Mouse (Mus musculus): ENCODE data around the gene Tmem127. TPM values are rescaled to one million over a fixed set of nuclear protein-coding genes. Genes with fewer than 3 reads are reported as not detected.
"Not testable (repeated sequence)": the region's sequence is repeated elsewhere in the genome, so short reads cannot be mapped to it uniquely, and the experiment has no call there.

Gene Tmem127
- total and polyA plus RNA-seq, 2 experiments = 16.6 to 45.8 TPM

DNA sequence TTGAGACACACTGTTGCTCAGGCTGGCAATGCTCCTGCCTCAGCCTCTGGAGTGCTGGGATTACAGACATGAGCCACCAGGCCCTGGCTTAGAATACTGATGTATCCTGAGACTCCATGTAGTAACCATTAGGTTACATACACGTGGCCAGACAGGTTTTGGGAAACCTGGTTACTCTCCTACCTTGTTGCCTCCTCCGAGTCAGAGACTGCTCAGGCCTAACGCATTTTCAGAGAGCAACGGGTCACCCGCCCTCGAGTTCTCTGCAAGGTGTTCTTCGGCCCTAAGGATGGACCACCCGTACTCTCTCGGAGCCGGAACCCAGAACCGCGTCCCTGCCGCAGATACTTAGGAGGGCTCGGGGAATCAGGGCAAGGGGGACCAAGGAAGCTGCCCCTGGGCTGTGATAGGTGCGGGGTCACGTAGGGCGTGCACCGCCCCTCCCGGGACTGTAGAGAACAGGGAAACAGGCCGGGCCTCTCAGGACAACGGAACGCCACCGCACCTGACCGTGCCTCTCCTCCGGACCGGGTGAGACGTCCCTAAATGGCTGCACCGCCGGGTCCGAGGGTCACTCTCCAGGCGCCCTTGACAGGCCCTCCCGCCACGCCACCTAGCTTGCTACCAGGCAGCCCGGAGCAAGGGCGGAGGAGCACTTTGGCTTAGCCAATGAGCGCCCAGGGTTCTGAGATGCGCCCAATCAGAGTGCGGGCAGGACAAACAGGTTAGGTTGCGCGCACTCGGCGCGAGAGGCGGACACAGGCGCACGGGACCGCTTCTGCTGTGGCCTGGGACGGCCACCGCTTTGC lies 22.0 kb downstream of the Tmem127 start, which contains the start of gene Stard7:
Gene Stard7, plus strand, starts transcription at position 728 of the 809 bp plus-strand sequence.
- H3K4me3 ChIP-seq (ENCODE audit: insufficient read depth, low read depth, low read length) = peak within 1 kb of the TSS; percentile 76
- peak within 1 kb of the TSS; percentile 97 for H3K27ac ChIP-seq (replicated peaks; ENCODE audit: insufficient read depth, low read depth, low read length)
- H3K4me1 ChIP-seq (ENCODE audit: control insufficient read depth, insufficient read depth, low read length) = peaks cover 10% of the 10 kb centered on the region; the same call in 1 of the 2 replicates
- under 1% methylated on average over 49 of the region's 49 CpGs for WGBS
- H3K36me3 ChIP-seq (ENCODE audit: control insufficient read depth, insufficient read depth, low read length) = no peaks in the 10 kb centered on the region; the same call in 1 of the 2 replicates
- no peaks in the 10 kb centered on the region for H3K27me3 ChIP-seq (ENCODE audit: control insufficient read depth, insufficient read depth, low read length)
- peak within 1 kb of the TSS; percentile 92 for H3K9ac ChIP-seq (ENCODE audit: low read depth, low read length)
- peak; percentile 96 for DNase-seq (ENCODE audit: extremely low read depth, low read depth, low spot score)
- peaks cover 10% of the 10 kb centered on the region; the same call in 1 of the 2 replicates for H3K79me2 ChIP-seq (ENCODE audit: control insufficient read depth, insufficient read depth, low read length)
- peak; percentile 39 for TF ChIP-seq POLR2A (IDR thresholded peaks at IDR 0.05; ENCODE audit: extremely low read depth, insufficient read depth, low read length)
- TF ChIP-seq CTCF (IDR thresholded peaks at IDR 0.05; ENCODE audit: low read depth, low read length) = no peak

DNA sequence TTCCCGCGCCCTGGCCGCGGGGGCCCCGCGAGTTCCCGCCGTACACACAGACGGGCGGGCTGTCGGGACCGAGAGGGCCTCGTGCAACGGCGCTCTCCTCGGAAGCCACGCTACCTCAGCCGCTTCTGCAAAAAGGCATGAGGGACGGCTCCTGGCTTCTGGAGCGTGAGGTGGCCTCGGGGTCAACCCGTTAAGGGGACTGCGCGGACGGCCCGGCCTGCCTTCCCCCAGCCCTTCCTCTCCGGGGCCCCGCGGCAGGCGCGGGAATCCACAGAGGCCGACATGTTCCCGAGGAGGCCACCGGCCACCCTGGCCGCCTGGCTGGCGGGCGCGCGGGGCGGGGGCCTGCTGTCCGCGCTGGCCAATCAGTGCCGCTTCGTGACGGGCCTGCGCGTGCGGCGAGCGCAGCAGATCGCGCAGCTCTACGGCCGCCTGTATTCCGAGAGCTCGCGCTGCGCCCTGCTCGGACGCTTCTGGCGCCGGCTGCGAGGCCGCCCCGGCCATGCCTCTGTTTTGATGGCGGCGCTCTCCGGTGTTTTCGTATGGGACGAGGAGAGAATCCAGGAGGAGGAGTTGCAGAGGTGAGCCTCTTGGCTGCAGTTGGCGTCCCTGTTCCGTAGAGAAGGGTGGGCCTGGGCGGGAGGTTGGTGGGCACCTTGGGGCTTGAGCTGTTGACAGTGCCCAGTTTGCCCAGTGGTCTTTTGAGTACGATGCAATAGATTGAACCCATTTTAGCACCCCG lies 22.8 kb downstream of the Tmem127 start:
- peak; percentile 72 for DNase-seq (ENCODE audit: extremely low read depth, low read depth, low spot score)
- whole genome bisulfite sequencing = under 1% methylated on average over 75 of the region's 75 CpGs
- peak; percentile 66; the same call in 1 of the 2 replicates for TF ChIP-seq POLR2A (IDR thresholded peaks at IDR 0.05; ENCODE audit: extremely low read depth, insufficient read depth, low read length)
- no peak for TF ChIP-seq CTCF (IDR thresholded peaks at IDR 0.05; ENCODE audit: low read depth, low read length)
- peaks cover 16% of the 10 kb centered on the region; the same call in 1 of the 2 replicates for H3K79me2 ChIP-seq (ENCODE audit: control insufficient read depth, insufficient read depth, low read length)
- peak overlapping the region; percentile 76 for H3K4me3 ChIP-seq (ENCODE audit: insufficient read depth, low read depth, low read length)
- peak overlapping the region; percentile 92 for H3K9ac ChIP-seq (ENCODE audit: low read depth, low read length)
- H3K4me1 ChIP-seq (ENCODE audit: control insufficient read depth, insufficient read depth, low read length) = peaks cover 17% of the 10 kb centered on the region; the same call in 1 of the 2 replicates
- peak overlapping the region; percentile 97 for H3K27ac ChIP-seq (replicated peaks; ENCODE audit: insufficient read depth, low read depth, low read length)
- no peaks in the 10 kb centered on the region; the same call in none of the 2 replicates for H3K36me3 ChIP-seq (ENCODE audit: control insufficient read depth, insufficient read depth, low read length)
- H3K27me3 ChIP-seq (ENCODE audit: control insufficient read depth, insufficient read depth, low read length) = no peaks in the 10 kb centered on the region

DNA sequence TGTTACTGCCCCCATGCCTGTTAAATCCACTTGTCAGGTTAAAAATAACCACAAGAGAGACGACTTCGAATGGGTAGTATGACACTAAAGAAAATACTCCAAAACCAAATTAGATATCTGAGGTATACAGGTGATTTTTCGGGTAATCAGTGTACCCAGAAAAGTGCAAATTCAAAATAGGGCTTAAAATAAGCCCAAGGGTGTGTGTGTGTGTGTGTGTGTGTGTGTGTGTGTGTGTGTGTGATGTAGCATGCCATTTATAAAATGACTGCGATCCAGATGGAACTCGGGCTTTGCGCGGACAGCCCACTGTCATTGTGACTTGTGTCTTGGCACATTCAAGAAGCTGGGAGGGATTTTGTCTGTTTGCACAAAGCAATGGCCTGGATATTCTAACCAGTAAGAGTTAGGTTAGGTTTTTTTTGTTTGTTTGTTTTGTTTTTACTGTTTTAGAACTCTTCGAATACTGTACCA lies 23.4 kb downstream of the Tmem127 start:
- no peak for TF ChIP-seq CTCF (IDR thresholded peaks at IDR 0.05; ENCODE audit: low read depth, low read length)
- no peak for TF ChIP-seq POLR2A (IDR thresholded peaks at IDR 0.05; ENCODE audit: extremely low read depth, insufficient read depth, low read length)
- WGBS = 2% methylated on average over 8 of the region's 8 CpGs
- H3K27me3 ChIP-seq (ENCODE audit: control insufficient read depth, insufficient read depth, low read length) = no peaks in the 10 kb centered on the region
- H3K79me2 ChIP-seq (ENCODE audit: control insufficient read depth, insufficient read depth, low read length) = peaks cover 19% of the 10 kb centered on the region; the same call in 1 of the 2 replicates
- DNase-seq (ENCODE audit: extremely low read depth, low read depth, low spot score) = peak; percentile 93
- no peaks in the 10 kb centered on the region; the same call in none of the 2 replicates for H3K36me3 ChIP-seq (ENCODE audit: control insufficient read depth, insufficient read depth, low read length)
- peak overlapping the region; percentile 97 for H3K27ac ChIP-seq (replicated peaks; ENCODE audit: insufficient read depth, low read depth, low read length)
- peak overlapping the region; percentile 76 for H3K4me3 ChIP-seq (ENCODE audit: insufficient read depth, low read depth, low read length)
- peak overlapping the region; percentile 92 for H3K9ac ChIP-seq (ENCODE audit: low read depth, low read length)
- peaks cover 17% of the 10 kb centered on the region; the same call in 1 of the 2 replicates for H3K4me1 ChIP-seq (ENCODE audit: control insufficient read depth, insufficient read depth, low read length)

GRCm38 (mm10) chr2:127272049-127272448 lies 24.3 kb downstream of the Tmem127 start:
- Histone ChIP-seq H3K79me2 (ENCODE audit: control insufficient read depth, insufficient read depth, low read length) (peaks cover 21% of the 10 kb centered on the region; the same call in 1 of the 2 replicates), H3K4me1 (ENCODE audit: control insufficient read depth, insufficient read depth, low read length) (peaks cover 20% of the 10 kb centered on the region; the same call in 1 of the 2 replicates), H3K4me3 (ENCODE audit: insufficient read depth, low read depth, low read length) (0 out of 2 replicates have a peak overlapping the region, but pooled peaks have one; percentile 47)
- WGBS = 64% methylated on average over 4 of the region's 4 CpGs
- not testable (repeated sequence) for DNase-seq (ENCODE audit: extremely low read depth, low read depth, low spot score); H3K9ac ChIP-seq (ENCODE audit: low read depth, low read length); H3K36me3 ChIP-seq (ENCODE audit: control insufficient read depth, insufficient read depth, low read length); H3K27ac ChIP-seq (replicated peaks; ENCODE audit: insufficient read depth, low read depth, low read length); H3K27me3 ChIP-seq (ENCODE audit: control insufficient read depth, insufficient read depth, low read length)

DNA sequence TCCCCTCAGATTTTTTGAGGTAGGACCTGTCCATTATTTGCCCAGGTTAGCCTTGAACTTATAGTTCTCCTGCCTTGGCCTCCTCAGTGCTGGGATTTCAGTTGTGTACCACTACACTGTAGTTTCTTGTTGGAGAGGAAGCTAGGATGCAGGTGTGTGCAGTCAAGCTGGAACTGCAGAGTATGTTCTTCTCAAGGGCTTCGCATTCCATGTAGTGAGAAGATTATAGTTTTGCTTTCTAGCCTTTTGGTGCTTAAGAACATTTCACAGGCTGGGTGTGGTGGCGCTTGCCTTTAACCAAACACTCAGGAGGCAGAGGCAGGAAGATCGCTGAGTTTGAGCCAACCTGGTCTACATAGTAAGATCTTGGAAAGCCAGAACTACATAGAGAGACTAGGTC lies 25.1 kb downstream of the Tmem127 start:
- Histone ChIP-seq H3K9ac (ENCODE audit: low read depth, low read length) (no peak overlapping the region), H3K27ac (replicated peaks; ENCODE audit: insufficient read depth, low read depth, low read length) (peak overlapping the region; percentile 22; the same call in 1 of the 2 replicates), H3K4me1 (ENCODE audit: control insufficient read depth, insufficient read depth, low read length) (peaks cover 23% of the 10 kb centered on the region; the same call in 1 of the 2 replicates), H3K79me2 (ENCODE audit: control insufficient read depth, insufficient read depth, low read length) (peaks cover 21% of the 10 kb centered on the region), H3K4me3 (ENCODE audit: insufficient read depth, low read depth, low read length) (no peak overlapping the region), H3K27me3 (ENCODE audit: control insufficient read depth, insufficient read depth, low read length) (no peaks in the 10 kb centered on the region), H3K36me3 (ENCODE audit: control insufficient read depth, insufficient read depth, low read length) (no peaks in the 10 kb centered on the region; the same call in none of the 2 replicates)
- TF ChIP-seq POLR2A (IDR thresholded peaks at IDR 0.05; ENCODE audit: extremely low read depth, insufficient read depth, low read length) = no peak
- no peak for TF ChIP-seq CTCF (IDR thresholded peaks at IDR 0.05; ENCODE audit: low read depth, low read length)
- WGBS = 98% methylated on average over 3 of the region's 3 CpGs
- no peak for DNase-seq (ENCODE audit: extremely low read depth, low read depth, low spot score)
